Mouse (Mus musculus) testis, adult 2 months (tissue): ENCODE measurements at regions not wholly inside any gene's neighbourhood (a gene's known extent, or its start where the extent isn't known, plus 50 kb on each side); places are given as distances from the start of the nearest gene placed in this dataset.

ENCODE experiments used
- CTCF ChIP-seq: fragments of 200-500 bp; IDR thresholded peaks from 2 replicates; pipeline ENCODE4 v1.5.1; 2012; ENCODE audit warnings: low read depth, mild to moderate bottlenecking, inconsistent platforms, low read length, moderate library complexity; ENCODE audit not compliant: control insufficient read depth, insufficient read depth, insufficient replicate concordance
- POLR2A ChIP-seq: fragments of 200-500 bp; IDR thresholded peaks from 2 replicates; pipeline ENCODE4 v1.6.1; 2012; ENCODE audit warnings: low read depth, mild to moderate bottlenecking, inconsistent platforms, low read length, moderate library complexity; ENCODE audit not compliant: control insufficient read depth

GRCm38 (mm10) chr14:14574851-14575250, 127.2 kb upstream of the Slc4a7 start:
- TF ChIP-seq CTCF = no peak
- TF ChIP-seq POLR2A = no peak
